Mouse (Mus musculus) liver, postnatal 0 days (tissue): ENCODE measurements at regions not wholly inside any gene's neighbourhood (a gene's known extent, or its start where the extent isn't known, plus 50 kb on each side); places are given as distances from the start of the nearest gene placed in this dataset.

Source experiments
- CTCF ChIP-seq: sonication (generic); IDR thresholded peaks from 2 replicates; pipeline ENCODE4 v1.5.1; 2016; ENCODE audit warnings: antibody characterized with exemption, low read depth
- EP300 ChIP-seq: IDR thresholded peaks from 2 replicates; pipeline ENCODE4 v1.6.1; 2016; ENCODE audit warnings: antibody characterized with exemption, low read depth, mild to moderate bottlenecking

DNA sequence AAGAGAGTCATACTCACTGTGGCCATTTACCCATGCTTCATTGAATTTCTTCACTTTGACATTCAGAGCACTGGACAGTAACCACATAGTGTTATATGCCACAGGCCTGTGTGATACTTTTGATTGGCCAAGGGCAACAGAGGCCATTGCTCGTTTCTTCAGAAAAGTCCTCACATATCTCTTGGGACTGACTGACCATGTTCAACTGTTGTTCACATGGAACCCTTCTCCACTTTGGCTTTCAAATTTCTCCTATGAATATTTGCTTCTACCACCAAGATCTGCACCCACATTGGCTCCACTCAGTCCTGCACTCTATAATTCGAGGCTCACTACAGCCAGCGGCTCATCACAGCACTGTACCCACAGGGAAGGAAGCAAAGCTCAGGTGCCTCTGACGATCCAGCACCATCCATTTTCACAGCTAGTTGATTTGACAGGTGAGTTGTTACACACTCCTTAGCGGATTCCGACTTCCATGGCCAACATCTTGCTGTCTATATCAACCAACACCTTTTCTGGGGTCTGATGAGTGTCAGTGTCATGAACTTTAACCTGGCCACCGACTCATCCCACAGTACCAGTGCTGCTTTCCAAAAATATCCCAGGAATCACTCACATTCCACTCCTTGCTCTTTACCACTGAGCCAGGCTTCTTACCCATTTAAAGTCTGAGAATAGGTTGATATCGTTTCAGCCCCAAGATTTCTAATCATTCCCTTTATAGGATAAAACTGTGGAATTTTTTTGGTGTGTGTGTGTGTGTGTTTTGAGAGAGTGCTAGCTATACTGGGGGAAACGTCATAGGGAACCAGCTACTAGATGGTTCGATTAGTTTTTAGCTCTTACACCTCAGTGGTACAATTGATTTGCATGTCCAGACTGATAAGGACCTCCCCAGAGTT lies 76.3 kb upstream of the Alkbh8 start:
- TF ChIP-seq CTCF = no peak
- TF ChIP-seq EP300 = no peak
